Mouse (Mus musculus) heart, adult 2 months (tissue): ENCODE results near the gene Olfr60.

Source experiments
- CTCF ChIP-seq: fragments of 200-600 bp; IDR thresholded peaks from 2 replicates; pipeline ENCODE4 v1.8.1; 2022; ENCODE audit warnings: antibody characterized with exemption, mild to moderate bottlenecking, moderate library complexity
- POLR2A ChIP-seq: fragments of 200-500 bp; IDR thresholded peaks from 2 replicates; pipeline ENCODE4 v1.6.1; 2011; ENCODE audit warnings: mild to moderate bottlenecking, low read depth, low read length, control low read depth; ENCODE audit not compliant: insufficient read depth

GRCm38 (mm10) chr7:140333717-140334116 is 27.8 kb downstream of the Olfr60 start, which contains the start of gene Olfr527:
- TF ChIP-seq CTCF (no peak), POLR2A (no peak)
